Mouse (Mus musculus): ENCODE data around the gene Pappa2.

GRCm38 (mm10) chr1:158844604-158845003 lies 135.7 kb downstream of the Pappa2 start:
- TF ChIP-seq CTCF (IDR thresholded peaks at IDR 0.05; ENCODE audit: control insufficient read depth, insufficient read depth, insufficient replicate concordance, low read depth, low read length) (0 out of 2 replicates have a peak, but pooled peaks have one; percentile 2), POLR2A (IDR thresholded peaks at IDR 0.05; ENCODE audit: control insufficient read depth, low read depth, low read length) (no peak)

All from testis, adult 2 months (tissue).